Mouse (Mus musculus) E14TG2a.4 (cell line): ENCODE measurements around the gene Tmem265.

Source experiments
- CTCF ChIP-seq: conservative IDR thresholded peaks from 2 replicates; pipeline ENCODE4 v1.5.1; 2014; ENCODE audit warnings: low read length
- NANOG ChIP-seq: IDR thresholded peaks from 2 replicates; pipeline ENCODE4 v1.6.1; 2014; ENCODE audit warnings: borderline replicate concordance, low read length, mixed read lengths
- POU5F1 ChIP-seq: IDR thresholded peaks from 2 replicates; pipeline ENCODE4 v1.6.1; 2014; ENCODE audit warnings: low read length, borderline replicate concordance

GRCm38 (mm10) chr7:127589637-127590036, 28.4 kb downstream of the Tmem265 start:
- no peak for TF ChIP-seq CTCF
- TF ChIP-seq NANOG: no peak
- no peak for TF ChIP-seq POU5F1
